Mouse (Mus musculus) monocyte, adult 2 months (primary cell): ENCODE measurements around the gene R3hcc1l.

Experiments
- DNase-seq, 2 experiments: peaks; one replicate each; pipeline ENCODE4 v3.0.0; 2022; ENCODE audit warnings: low spot score in 2 of 2, low read depth in 1 of 2

R3hcc1l gene

DNA sequence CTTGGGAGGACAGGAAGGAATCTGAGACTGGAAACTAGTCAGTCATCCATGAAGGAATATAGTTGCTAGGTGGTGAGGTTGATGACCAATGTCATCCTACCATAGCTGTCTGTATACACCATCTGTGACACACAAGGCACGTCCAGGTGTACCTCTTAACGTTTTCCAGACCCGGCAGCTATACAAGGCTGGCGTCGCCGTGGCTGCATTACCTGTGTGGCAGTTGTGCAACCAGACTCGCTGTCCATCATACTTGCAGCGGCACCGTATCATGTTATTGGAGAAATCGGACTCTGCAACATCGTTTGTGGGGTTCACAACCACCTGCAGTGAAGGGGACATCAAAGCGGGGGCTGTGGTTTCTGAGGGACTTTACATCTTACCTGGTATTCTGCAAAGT, 78.7 kb downstream of the R3hcc1l start:
- DNase-seq, result no peak

- no peak for DNase-seq
Measured at GRCm38 (mm10) chr19:42597896-42598295, 79.3 kb downstream of the R3hcc1l start.

- no peak for DNase-seq
Measured at GRCm38 (mm10) chr19:42599891-42600290, 81.3 kb downstream of the R3hcc1l start.

DNA sequence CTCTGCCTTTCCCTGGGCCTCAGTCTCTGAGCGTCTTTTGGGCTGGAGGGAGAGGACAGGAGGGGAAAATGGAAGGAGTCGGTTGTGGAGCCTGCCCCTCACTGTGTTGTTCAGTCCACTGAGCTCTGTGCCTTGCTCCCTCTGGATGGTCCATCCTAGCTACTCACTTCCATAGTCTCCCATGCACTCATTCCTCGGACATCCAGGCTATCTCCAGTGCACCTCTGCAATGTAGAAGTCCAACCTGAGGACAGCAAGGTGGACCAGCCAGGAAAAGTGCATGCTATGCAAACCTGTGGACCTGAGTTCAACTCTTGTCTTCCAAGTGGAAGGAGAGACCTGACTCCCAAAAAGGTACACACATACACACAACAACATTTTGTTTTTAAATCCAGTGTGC, 82.0 kb downstream of the R3hcc1l start:
- DNase-seq, result no peak

DNA sequence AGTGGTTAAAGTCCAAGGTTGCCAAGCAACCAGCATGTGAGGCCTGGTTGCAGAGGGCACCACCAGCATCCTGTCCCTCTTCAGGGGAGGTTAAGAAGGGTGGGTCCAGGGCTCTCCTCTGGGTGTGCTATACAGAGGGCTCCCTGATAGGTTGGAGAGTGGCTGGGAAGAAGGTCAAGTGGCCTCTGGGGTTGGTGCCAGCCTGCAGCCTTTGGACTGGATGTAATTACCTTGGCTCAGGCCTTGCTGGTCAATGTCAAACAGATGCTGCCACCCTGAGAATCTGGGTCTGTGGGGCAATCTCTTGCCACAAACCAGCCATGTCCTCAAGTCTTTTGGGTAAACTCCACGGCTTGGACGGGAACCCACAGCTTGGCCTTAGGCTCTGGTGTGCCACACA, 82.9 kb downstream of the R3hcc1l start:
- DNase-seq, result no peak

DNA sequence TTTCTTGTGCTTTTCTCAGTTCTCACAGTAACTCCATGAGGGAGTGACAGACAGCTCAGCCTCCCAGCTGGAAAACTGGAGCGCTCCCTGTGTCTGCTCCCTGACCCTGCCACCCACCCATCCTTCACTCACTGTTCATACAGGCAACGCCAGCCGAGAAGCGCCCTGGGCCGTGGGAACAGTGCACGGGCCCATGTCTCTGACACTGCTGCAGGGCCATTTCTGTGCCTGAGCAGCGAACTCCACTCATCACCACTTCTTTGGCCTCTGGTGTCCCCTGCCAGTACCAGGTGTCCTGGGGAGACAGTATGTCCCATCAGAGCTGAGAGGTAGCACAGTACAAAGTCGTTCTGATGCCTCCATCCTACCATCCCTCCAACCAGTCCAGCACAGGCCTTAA, 83.5 kb downstream of the R3hcc1l start:
- DNase-seq, result no peak

GRCm38 (mm10) chr19:42602576-42602975, 84.0 kb downstream of the R3hcc1l start:
- DNase-seq, result no peak

DNA sequence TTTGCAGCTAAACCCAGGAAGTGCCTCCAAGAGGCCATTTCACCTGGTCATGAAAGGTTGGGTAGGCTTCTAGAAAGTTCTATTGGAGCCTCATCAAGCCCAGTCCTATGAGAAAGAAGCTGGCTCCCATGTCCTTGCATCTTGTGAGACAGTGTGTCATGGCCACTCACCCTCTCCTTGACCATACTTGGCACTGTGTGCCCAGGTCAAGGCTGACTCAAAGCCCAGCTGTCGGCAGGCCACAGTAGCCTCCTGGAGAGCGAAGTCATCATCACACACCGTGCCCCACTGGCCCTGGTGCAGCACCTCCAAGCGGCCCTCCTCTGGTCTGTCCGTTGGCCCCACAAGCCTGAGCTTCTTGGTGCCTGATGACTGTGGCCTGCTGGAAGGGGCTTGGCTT, 89.5 kb downstream of the R3hcc1l start:
- DNase-seq, result no peak

- DNase-seq, result no peak
Measured at GRCm38 (mm10) chr19:42609716-42610115, 91.2 kb downstream of the R3hcc1l start.

DNA sequence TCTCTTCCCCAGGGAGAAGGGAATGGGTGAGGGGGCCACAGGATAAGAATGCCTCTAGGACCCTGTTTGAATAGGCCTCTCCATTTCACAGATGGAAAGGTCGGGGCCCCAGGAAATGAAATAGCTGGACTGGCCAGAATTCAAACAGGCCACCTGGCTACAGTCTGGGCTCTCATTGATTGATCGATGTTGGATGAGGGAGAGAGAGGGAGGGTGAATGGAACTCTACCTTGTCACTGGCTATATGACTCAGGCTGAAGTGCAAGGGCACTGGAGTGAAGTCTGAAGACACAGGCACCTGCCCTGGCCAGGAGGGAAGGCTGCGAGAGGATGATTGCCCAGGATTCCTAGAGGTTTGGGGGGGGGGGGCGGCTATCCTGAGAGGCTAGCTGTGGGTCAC, 93.2 kb downstream of the R3hcc1l start:
- no peak for DNase-seq

DNA sequence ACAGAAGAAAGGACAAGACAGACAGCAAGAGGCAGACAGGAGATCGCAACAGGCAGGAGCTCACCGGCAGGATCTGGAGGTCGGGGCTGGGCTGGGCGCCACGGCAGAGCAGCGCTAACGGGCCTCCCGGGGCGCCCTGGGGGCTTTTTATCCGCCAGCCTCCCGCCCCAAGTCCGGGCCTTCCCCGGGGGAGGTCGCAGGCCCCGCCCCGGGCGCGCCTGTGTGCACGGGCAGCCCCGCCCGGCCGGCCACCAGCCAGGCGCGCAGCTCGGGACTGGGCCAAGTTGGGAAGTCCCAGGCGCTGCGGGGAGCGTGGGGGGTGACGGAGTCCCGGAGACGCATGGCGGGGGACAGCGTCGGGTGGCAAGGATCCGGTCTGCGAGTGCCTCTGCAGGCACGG, 94.1 kb downstream of the R3hcc1l start, which contains the start of gene Loxl4:
Gene Loxl4, minus strand, starts transcription at position 160 of the 400 bp plus-strand sequence.
- no peak for DNase-seq

DNA sequence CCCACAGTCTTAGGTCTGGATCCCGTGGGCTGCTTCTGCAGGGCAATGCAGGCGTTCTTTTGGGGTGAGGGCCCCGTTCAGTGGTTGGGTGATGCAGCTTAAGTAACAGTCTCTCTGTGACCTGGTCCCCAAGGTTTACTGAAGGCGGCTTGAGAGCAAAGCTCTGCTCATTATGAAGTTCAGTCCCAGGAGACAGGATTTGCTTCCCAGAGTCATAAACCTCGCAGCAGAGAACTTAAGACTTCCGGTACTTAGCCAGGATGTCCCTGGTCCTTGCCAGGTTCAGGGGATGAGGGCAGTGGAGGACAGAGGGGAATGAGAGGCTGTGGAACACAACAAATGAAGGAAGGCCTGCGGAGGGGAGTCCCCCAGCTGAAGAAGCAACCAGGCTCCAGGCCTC, 94.6 kb downstream of the R3hcc1l start:
- no peak for DNase-seq

- no peak for DNase-seq
Measured at GRCm38 (mm10) chr19:42613647-42614225, 95.2 kb downstream of the R3hcc1l start.

DNA sequence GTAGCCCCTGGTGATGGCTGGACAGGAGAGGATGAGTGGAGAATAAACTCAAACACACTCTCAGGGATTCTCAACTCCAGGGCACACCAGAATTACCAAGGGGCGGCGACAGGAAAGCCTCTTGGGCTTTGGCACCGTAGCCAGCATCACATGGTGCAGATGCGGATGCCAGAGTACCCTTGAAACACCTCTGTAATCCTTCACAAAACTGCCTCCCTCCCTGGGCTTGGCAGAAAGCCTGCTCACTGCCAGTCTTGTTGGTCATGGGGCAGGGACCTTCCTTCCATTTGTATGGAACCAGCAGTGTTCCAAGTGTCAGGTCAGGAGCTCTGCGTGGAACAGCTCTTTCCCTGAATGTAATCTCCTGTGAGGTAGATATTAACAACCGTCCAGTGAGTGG, 109.5 kb downstream of the R3hcc1l start:
- DNase-seq, result no peak

GRCm38 (mm10) chr19:42631541-42631961, 113.0 kb downstream of the R3hcc1l start:
- DNase-seq, result no peak

DNA sequence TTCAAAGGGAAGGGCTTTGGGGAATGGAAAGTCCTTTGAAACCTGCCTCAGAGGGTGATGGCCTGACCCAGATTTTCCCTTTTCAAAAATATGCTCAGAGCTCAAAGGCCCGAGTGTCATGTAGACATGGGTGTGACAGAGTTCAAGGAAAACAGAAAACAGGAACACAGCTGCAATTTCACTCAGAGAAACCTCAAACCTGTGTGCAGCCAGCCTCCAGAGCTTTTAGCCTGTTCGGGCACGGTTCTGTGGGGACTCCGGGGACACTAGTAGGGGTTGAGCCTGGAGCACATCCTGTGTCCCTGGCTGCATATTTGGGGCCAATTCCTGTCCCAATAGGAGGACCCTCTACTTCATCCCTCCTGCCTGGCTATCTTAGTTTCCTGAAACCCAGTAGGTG, 113.7 kb downstream of the R3hcc1l start:
- no peak for DNase-seq

DNA sequence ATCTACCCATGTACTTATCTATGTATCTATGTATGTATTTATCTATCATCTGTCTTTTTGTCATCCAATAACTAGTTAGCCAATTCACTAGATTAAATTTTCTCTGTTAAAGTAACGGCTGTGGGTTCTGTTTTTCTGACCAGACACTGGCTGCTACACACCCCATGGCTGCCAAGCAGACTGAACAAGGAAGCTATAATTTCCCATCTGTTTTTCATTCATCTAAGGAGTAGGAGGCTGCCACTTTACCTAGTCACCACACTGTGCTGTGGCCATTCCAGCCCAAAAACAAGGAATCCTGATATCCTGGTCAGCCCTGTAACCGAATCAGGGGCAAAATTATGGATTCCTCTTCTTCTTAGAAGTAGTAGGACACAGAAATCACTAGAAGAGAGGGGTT, 115.1 kb downstream of the R3hcc1l start:
- no peak for DNase-seq

- no peak for DNase-seq
Measured at GRCm38 (mm10) chr19:42636631-42637030, 118.1 kb downstream of the R3hcc1l start.

- DNase-seq, result no peak
Measured at GRCm38 (mm10) chr19:42638604-42639481, 120.3 kb downstream of the R3hcc1l start.

- no peak for DNase-seq
Measured at GRCm38 (mm10) chr19:42639544-42639943, 121.0 kb downstream of the R3hcc1l start.

- DNase-seq, result no peak
Measured at GRCm38 (mm10) chr19:42640211-42640610, 121.7 kb downstream of the R3hcc1l start.
